Mouse (Mus musculus) megakaryocyte, embryonic 14.5 days (primary cell): Measurements from ENCODE around the gene Rbm46. TPM values are rescaled to one million over a fixed set of nuclear protein-coding genes. Genes with fewer than 3 reads are reported as not detected.

Experiments used
- H3K27me3 ChIP-seq: replicated peaks from 2 replicates; pipeline ENCODE3; 2012; ENCODE audit warnings: inconsistent platforms
- H3K36me3 ChIP-seq: replicated peaks from 2 replicates; pipeline ENCODE3; 2012; ENCODE audit warnings: low read length, inconsistent platforms, mixed read lengths
- H3K4me1 ChIP-seq: 2 replicates; pipeline ENCODE4 v1.6.1; 2012; ENCODE audit warnings: inconsistent platforms
- H3K4me3 ChIP-seq: replicated peaks from 2 replicates; pipeline ENCODE3; 2012; ENCODE audit warnings: moderate library complexity, mild to moderate bottlenecking, inconsistent platforms
- H3K9me3 ChIP-seq: 2 replicates; pipeline ENCODE4 v1.6.1; 2012; ENCODE audit warnings: inconsistent platforms
- FLI1 ChIP-seq: IDR thresholded peaks from 2 replicates; pipeline ENCODE4 v1.6.1; 2012; ENCODE audit warnings: low read length, inconsistent platforms, mixed read lengths
- GATA1 ChIP-seq: IDR thresholded peaks from 3 replicates; pipeline ENCODE4 v1.6.1; 2012; ENCODE audit warnings: mixed read lengths, low read length, inconsistent platforms, borderline replicate concordance
- polyA plus RNA-seq: library from polyadenylated mRNA; stranded (reverse); fragments of >175 nt; gene quantifications from 2 replicates; pipeline ENCODE4 v1.2.3, GENCODE M21; 2012; ENCODE audit warnings: low replicate concordance; ENCODE audit not compliant: insufficient read depth

Rbm46 gene
- polyA plus RNA-seq: not detected in 2 replicates

- no peak for TF ChIP-seq GATA1
- TF ChIP-seq FLI1: no peak
- H3K4me1 ChIP-seq: peaks cover 12% of the 10 kb centered on the region
- peaks cover 11% of the 10 kb centered on the region for H3K9me3 ChIP-seq
- peak within 1 kb of the TSS; percentile 89 for H3K4me3 ChIP-seq
- no peaks in the 10 kb centered on the region for H3K36me3 ChIP-seq
- peaks cover 48% of the 10 kb centered on the region for H3K27me3 ChIP-seq
Observed at GRCm38 (mm10) chr3:82876372-82876739, at the start of gene Rbm46. Gene Rbm46, minus strand, starts transcription at chr3:82876483.

- Histone ChIP-seq H3K4me3 (no peak overlapping the region), H3K4me1 (no peaks in the 10 kb centered on the region), H3K36me3 (no peaks in the 10 kb centered on the region), H3K27me3 (no peaks in the 10 kb centered on the region), H3K9me3 (no peaks in the 10 kb centered on the region; the same call in none of the 2 replicates)
- TF ChIP-seq GATA1: no peak
- TF ChIP-seq FLI1: no peak
Observed at GRCm38 (mm10) chr3:82915632-82916031, 39.3 kb upstream of the Rbm46 start.

GRCm38 (mm10) chr3:82908671-82909070, 32.4 kb upstream of the Rbm46 start:
- Histone ChIP-seq H3K27me3 (peaks cover 20% of the 10 kb centered on the region), H3K4me3 (no peak overlapping the region), H3K36me3 (no peaks in the 10 kb centered on the region), H3K9me3 (0 out of 2 replicates have a peak, but pooled peaks cover 2% of the 10 kb centered on the region), H3K4me1 (peaks cover 8% of the 10 kb centered on the region; the same call in 1 of the 2 replicates)
- TF ChIP-seq FLI1 (no peak), GATA1 (no peak)

- Histone ChIP-seq H3K4me3 (no peak overlapping the region), H3K4me1 (peaks cover 10% of the 10 kb centered on the region; the same call in 1 of the 2 replicates), H3K36me3 (no peaks in the 10 kb centered on the region), H3K9me3 (peaks cover 15% of the 10 kb centered on the region; the same call in 1 of the 2 replicates), H3K27me3 (peaks cover 31% of the 10 kb centered on the region)
- no peak for TF ChIP-seq FLI1
- no peak for TF ChIP-seq GATA1
Observed at GRCm38 (mm10) chr3:82904211-82904908, 28.1 kb upstream of the Rbm46 start.

DNA sequence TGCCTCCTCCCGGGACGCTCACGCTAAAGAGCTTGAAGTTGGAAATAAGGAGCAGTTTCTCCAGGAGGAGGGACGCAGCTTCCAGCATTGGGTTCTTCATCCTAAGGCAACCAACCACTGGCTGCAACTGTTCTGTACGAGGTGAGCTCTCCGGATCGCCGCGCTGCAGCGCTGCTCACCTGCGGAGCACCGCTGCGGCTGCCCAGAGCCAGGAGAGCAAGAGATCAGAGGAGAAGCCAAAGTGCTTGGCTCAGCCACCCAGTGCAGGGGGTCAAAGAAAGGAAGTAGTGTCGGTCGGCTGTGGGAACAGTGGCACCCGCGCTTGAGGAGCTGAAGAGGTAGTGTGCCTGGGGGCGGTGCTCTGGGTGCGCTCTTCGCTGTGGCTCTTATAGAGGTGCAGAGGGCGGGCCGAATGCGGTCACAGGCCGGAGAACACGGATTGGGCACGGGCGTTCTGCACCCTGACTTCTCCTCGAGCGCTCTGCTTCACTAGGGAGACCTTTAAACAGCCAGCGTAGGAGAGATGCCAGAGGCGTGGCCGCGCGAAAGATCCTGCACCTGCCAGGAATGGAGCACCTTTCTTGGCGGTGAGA, 27.4 kb upstream of the Rbm46 start, which contains the start of gene Lrat:
Gene Lrat, minus strand, starts transcription at position 361 of the 593 bp plus-strand sequence.
- Histone ChIP-seq H3K9me3 (peaks cover 15% of the 10 kb centered on the region; the same call in 1 of the 2 replicates), H3K27me3 (peaks cover 31% of the 10 kb centered on the region), H3K4me1 (peaks cover 10% of the 10 kb centered on the region; the same call in 1 of the 2 replicates), H3K4me3 (peak within 1 kb of the TSS; percentile 56), H3K36me3 (no peaks in the 10 kb centered on the region)
- TF ChIP-seq GATA1 (no peak), FLI1 (no peak)

GRCm38 (mm10) chr3:82902757-82903612, 26.7 kb upstream of the Rbm46 start:
- Histone ChIP-seq H3K4me1 (peaks cover 10% of the 10 kb centered on the region; the same call in 1 of the 2 replicates), H3K9me3 (peaks cover 15% of the 10 kb centered on the region; the same call in 1 of the 2 replicates), H3K4me3 (no peak overlapping the region), H3K27me3 (peaks cover 31% of the 10 kb centered on the region), H3K36me3 (no peaks in the 10 kb centered on the region)
- no peak for TF ChIP-seq GATA1
- TF ChIP-seq FLI1: no peak

DNA sequence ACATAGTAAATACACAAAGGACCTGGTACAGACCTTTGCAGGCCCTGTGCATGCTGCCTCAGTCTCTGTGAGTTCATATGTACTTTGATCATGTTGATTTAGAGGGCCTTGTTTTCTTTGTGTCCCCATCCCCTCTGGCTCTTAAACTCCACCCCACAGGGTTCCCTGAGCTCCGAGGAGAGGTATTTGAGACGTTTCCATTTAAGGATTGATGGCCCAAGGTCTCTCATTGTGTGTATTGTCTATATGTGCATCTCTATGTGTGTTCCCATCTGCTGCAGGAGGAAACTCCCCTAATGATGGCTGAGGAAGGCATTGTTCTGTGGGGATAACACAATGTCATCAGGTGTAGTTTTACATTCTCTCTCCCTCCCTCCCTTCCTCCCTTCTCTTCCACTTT, 12.6 kb upstream of the Rbm46 start:
- H3K27me3 ChIP-seq: peaks cover 8% of the 10 kb centered on the region
- TF ChIP-seq FLI1 (no peak), GATA1 (no peak)
- no peaks in the 10 kb centered on the region for H3K4me1 ChIP-seq
- H3K9me3 ChIP-seq: no peaks in the 10 kb centered on the region
- no peak overlapping the region for H3K4me3 ChIP-seq
- no peaks in the 10 kb centered on the region for H3K36me3 ChIP-seq

DNA sequence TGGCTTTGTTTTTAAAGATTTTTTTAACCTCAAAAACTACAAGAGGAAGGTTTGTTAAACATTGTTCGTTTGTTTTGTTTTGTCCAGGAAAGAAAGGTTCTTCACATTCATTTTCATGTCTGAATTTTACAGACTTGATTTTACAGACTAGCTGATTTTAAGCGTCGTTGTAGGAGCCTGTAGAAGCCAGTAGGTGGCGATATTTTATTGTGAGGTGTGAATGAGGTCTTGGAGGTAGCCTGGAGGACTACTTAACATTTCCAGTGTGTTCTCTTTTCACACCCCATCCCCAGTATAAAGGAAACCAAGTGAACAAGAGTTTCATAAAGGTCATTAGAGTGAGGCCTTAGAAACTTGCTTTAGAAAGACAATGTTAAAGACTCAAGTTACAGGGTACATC, 975 bp upstream of the Rbm46 start:
- TF ChIP-seq GATA1 (no peak), FLI1 (no peak)
- no peaks in the 10 kb centered on the region for H3K36me3 ChIP-seq
- H3K27me3 ChIP-seq: peaks cover 47% of the 10 kb centered on the region
- no peak overlapping the region for H3K4me3 ChIP-seq
- H3K9me3 ChIP-seq: peaks cover 11% of the 10 kb centered on the region
- peaks cover 12% of the 10 kb centered on the region for H3K4me1 ChIP-seq

DNA sequence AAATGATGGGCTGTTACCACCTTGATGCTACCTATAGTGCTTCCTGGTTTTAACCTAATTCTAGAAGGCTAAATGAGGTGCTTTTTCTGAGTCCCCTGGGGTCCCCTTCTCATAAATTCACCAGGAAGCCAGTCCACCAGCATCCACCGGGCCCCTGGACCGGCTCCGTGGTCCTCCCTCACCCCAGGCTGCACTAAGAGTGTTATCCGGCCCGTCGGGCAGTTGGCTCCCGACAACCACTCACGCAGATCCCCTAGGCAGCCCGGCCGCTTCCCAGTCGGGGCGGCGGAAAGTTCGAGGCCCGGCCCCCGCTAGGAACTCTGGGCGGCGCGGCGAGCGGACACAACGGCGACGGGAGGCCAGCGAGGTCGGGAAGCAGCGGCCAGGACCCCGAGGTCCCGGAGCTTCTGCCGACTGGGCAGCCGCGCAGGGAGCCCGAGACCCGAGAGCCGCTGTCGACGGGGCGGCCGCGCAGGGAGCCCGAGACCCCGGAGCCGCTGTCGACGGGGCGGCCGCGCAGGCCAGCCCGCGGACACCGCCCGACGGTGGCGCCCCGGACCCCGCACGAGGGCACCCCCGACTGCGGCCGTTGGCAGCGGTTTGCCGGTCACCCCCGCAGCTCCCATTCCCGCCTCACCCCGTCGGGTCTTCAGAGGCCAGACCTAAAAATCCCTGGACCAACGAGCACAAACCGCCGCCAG, 462 bp downstream of the Rbm46 start:
- H3K36me3 ChIP-seq: no peaks in the 10 kb centered on the region
- peaks cover 12% of the 10 kb centered on the region for H3K4me1 ChIP-seq
- H3K4me3 ChIP-seq: peak overlapping the region; percentile 89
- TF ChIP-seq GATA1 (no peak), FLI1 (no peak)
- peaks cover 47% of the 10 kb centered on the region for H3K27me3 ChIP-seq
- H3K9me3 ChIP-seq: peaks cover 11% of the 10 kb centered on the region
